Mouse (Mus musculus): ENCODE measurements at regions not wholly inside any gene's neighbourhood (a gene's known extent, or its start where the extent isn't known, plus 50 kb on each side); places are given as distances from the start of the nearest gene placed in this dataset.

GRCm38 (mm10) chr3:21489547-21489946, 586.9 kb upstream of the Tbl1xr1 start:
- TF ChIP-seq CTCF (IDR thresholded peaks at IDR 0.05; ENCODE audit: extremely low read depth, insufficient read depth, insufficient read length, insufficient replicate concordance) = no peak
- TF ChIP-seq POLR2A (IDR thresholded peaks at IDR 0.05; ENCODE audit: low read depth, low read length) = no peak

Data from spleen, adult 2 months (tissue).